Mouse (Mus musculus) heart, embryonic 11.5 days (tissue): ENCODE results near the gene Elk4. TPM values are rescaled to one million over a fixed set of nuclear protein-coding genes. Genes with fewer than 3 reads are reported as not detected.

Experiments
- ATAC-seq: fragments of 200-750 bp; cut with Nextera tagmentation; replicated peaks from 2 replicates; pipeline ENCODE4 v1.8.0; 2017; ENCODE audit warnings: moderate library complexity; ENCODE audit not compliant: insufficient number of reproducible peaks, low FRiP score, low TSS enrichment
- H3K27ac ChIP-seq: fragments of 300-500 bp; sonication (generic); 2 replicates; pipeline ENCODE4 v1.5.1; 2014; ENCODE audit warnings: mild to moderate bottlenecking, low read depth, low read length
- H3K27me3 ChIP-seq: fragments of 300-500 bp; sonication (generic); 2 replicates; pipeline ENCODE4 v1.6.1; 2014; ENCODE audit warnings: mild to moderate bottlenecking, low read length, mixed read lengths; ENCODE audit not compliant: control insufficient read depth, insufficient read depth
- H3K36me3 ChIP-seq: fragments of 300-500 bp; sonication (generic); 2 replicates; pipeline ENCODE4 v1.6.1; 2014; ENCODE audit warnings: mild to moderate bottlenecking, low read length, moderate library complexity, mixed read lengths; ENCODE audit not compliant: control insufficient read depth, insufficient read depth
- H3K4me1 ChIP-seq: fragments of 300-500 bp; sonication (generic); 2 replicates; pipeline ENCODE4 v1.6.1; 2014; ENCODE audit warnings: low read length; ENCODE audit not compliant: control insufficient read depth, insufficient read depth
- H3K4me2 ChIP-seq: fragments of 300-500 bp; sonication (generic); 2 replicates; pipeline ENCODE4 v1.6.1; 2014; ENCODE audit warnings: mild to moderate bottlenecking, moderate library complexity
- H3K4me3 ChIP-seq: fragments of 300-500 bp; sonication (generic); 2 replicates; pipeline ENCODE4 v1.5.1; 2014; ENCODE audit warnings: low read depth, low read length
- H3K9ac ChIP-seq: fragments of 300-500 bp; sonication (generic); 2 replicates; pipeline ENCODE4 v1.6.1; 2014; ENCODE audit warnings: mild to moderate bottlenecking, low read depth, low read length, moderate library complexity
- H3K9me3 ChIP-seq: fragments of 300-500 bp; sonication (generic); replicated peaks from 2 replicates; pipeline ENCODE4 v1.6.1; 2016; ENCODE audit warnings: low read length; ENCODE audit not compliant: control insufficient read depth
- WGBS: fragments of 180-500 bp; shearing (Covaris S2); extraction: QIAGEN DNeasy Blood & Tissue Kit; methylation state at CpG from one replicate; pipeline ENCODE4 v1.1.7; 2014; ENCODE audit not compliant: insufficient replicate concordance; 5-methylcytosine and 5-hydroxymethylcytosine counted together
- polyA plus RNA-seq: library from polyadenylated mRNA; unstranded; fragments of >200 nt; fragmentation: Nextera tagmentation; extraction: Ambion mirVana; gene quantifications from 2 replicates; pipeline ENCODE4 v1.2.1, GENCODE M21; 2014

Elk4 gene
- polyA plus RNA-seq, 1 experiment from 2014 or later: 21.0 TPM

DNA sequence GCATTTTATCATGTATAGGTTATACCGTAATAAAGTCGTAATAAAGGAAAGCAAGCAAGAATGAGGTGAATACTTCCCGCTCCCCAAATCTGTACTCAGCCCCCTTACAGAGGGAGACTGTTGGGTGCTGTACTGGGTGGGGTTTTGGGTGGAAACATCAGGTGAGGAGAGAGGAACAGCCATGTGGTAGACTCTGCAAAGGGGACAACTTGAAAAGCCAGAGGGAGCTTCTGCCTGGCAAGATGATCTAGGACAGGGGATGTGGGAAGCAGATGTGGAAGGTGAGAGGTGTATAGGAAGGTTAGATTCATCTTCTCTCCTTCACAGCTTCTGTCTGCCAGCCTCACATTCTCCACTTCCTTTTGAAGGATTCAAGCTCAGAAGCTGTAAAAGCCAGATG, 63.3 kb downstream of the Elk4 start:
- 81% methylated on average over 3 of the region's 3 CpGs for WGBS
- H3K27ac ChIP-seq: no peak overlapping the region
- no peak overlapping the region for H3K4me2 ChIP-seq
- no peak for ATAC-seq
- H3K36me3 ChIP-seq: no peaks in the 10 kb centered on the region
- no peak overlapping the region for H3K4me3 ChIP-seq
- no peaks in the 10 kb centered on the region for H3K9me3 ChIP-seq
- peaks cover 42% of the 10 kb centered on the region for H3K27me3 ChIP-seq
- H3K9ac ChIP-seq: no peak overlapping the region
- peaks cover 8% of the 10 kb centered on the region for H3K4me1 ChIP-seq

DNA sequence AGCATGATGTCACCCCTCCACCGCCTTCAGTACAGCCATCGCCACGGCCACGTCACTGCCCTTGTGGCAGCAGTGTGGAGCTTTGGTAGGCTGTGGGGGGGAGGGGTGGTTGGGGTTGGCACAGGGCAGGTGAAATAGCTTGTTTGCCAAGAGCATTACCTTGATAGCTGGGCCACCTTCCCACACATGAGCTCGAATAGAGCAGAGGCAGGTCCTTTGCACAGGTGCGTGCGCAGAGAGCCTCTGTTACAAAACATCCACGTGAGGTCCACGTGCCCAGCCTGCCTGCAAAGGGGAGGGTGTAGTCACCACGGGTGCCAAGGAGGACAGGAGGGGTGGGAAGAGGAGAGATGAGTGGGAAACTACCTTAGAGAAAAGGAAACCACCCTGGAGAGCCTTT, 68.2 kb downstream of the Elk4 start:
- WGBS: 84% methylated on average over 10 of the region's 10 CpGs
- Histone ChIP-seq H3K36me3 (no peaks in the 10 kb centered on the region), H3K27me3 (peaks cover 3% of the 10 kb centered on the region; the same call in 1 of the 2 replicates), H3K4me3 (no peak overlapping the region), H3K9ac (no peak overlapping the region), H3K4me1 (no peaks in the 10 kb centered on the region), H3K9me3 (no peaks in the 10 kb centered on the region), H3K4me2 (no peak overlapping the region), H3K27ac (no peak overlapping the region)
- no peak for ATAC-seq

DNA sequence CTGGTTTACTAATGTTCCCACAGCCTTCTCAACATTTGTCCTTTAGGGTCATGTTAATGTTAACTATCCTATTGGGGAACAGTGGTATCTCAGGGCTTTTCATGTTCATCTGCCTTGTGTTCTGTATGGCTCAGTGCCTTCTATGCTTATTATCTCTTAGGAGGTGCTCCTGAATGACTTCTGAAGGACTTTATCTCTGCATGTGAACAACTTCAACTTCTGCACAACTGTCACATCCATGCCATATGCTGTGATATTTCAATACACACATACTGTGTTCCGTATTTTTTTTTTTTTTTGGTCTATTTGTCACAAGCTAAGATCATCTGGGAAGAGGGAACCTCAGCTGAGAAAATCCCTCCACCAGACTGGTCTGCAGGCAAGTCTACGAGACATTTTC, 71.0 kb downstream of the Elk4 start:
- Histone ChIP-seq H3K9me3 (no peaks in the 10 kb centered on the region), H3K9ac (no peak overlapping the region), H3K4me1 (no peaks in the 10 kb centered on the region), H3K36me3 (no peaks in the 10 kb centered on the region), H3K27me3 (no peaks in the 10 kb centered on the region), H3K4me3 (no peak overlapping the region), H3K4me2 (no peak overlapping the region), H3K27ac (no peak overlapping the region)
- 77% methylated on average over 2 of the region's 2 CpGs for WGBS
- no peak for ATAC-seq

Other genes starting within 250 kb of the Elk4 start
- gene Pm20d1, start 210.2 kb upstream of the Elk4 start, polyA plus RNA-seq: 0.75 and 1.3 TPM in 2 replicates
- gene Slc41a1, start 180.1 kb upstream of the Elk4 start, polyA plus RNA-seq: 6.4 and 8.7 TPM in 2 replicates
- gene Rab29, start 140.4 kb upstream of the Elk4 start, polyA plus RNA-seq: 10.3 and 13.6 TPM in 2 replicates
- gene Nucks1, start 97.1 kb upstream of the Elk4 start, polyA plus RNA-seq: 33.2 and 36.1 TPM in 2 replicates
- gene Slc45a3, start 44.6 kb upstream of the Elk4 start, polyA plus RNA-seq: 0.93 and 1.3 TPM in 2 replicates
- gene Mfsd4a, start 60.5 kb downstream of the Elk4 start, polyA plus RNA-seq: 8.1 and 11.1 TPM in 2 replicates
- 4.2 and 4.4 TPM in 2 replicates for gene Cdk18, start 132.1 kb downstream of the Elk4 start, polyA plus RNA-seq
- not detected in 2 replicates for gene Lemd1, start 183.8 kb downstream of the Elk4 start, polyA plus RNA-seq
- gene AC124108.1, start 183.8 kb downstream of the Elk4 start, polyA plus RNA-seq: 0.03 TPM in 1 of 2 replicates, not detected in the other
- not detected in 2 replicates for gene Gm10188, start 222.2 kb downstream of the Elk4 start, polyA plus RNA-seq